Mouse (Mus musculus): ENCODE measurements around the gene Oxsm. TPM values are rescaled to one million over a fixed set of nuclear protein-coding genes. Genes with fewer than 3 reads are reported as not detected.

Gene Oxsm
- polyA plus RNA-seq, 1 experiment from 2014 or later: 1.7 TPM

Other genes with a start within 250 kb of the Oxsm start
- 26.9 and 29.2 TPM in 2 replicates for gene Ngly1, start 528 bp downstream of the Oxsm start, polyA plus RNA-seq (2016; fragmentation: Nextera tagmentation; extraction: Ambion mirVana)
- 195 and 207 TPM in 2 replicates for gene Top2b, start 115.4 kb upstream of the Oxsm start, polyA plus RNA-seq (2016; fragmentation: Nextera tagmentation; extraction: Ambion mirVana)